Mouse (Mus musculus) right cerebral cortex, postnatal 36 days (tissue): ENCODE results near the gene Creb3l2.
"Not testable (repeated sequence)": the region's sequence is repeated elsewhere in the genome, so short reads cannot be mapped to it uniquely, and the experiment has no call there.

ENCODE experiments used
- DNase-seq, 2 experiments: peaks; one replicate each; pipeline ENCODE4 v3.0.0; 2022; ENCODE audit warnings: low spot score in 2 of 2, mixed read lengths in 1 of 2

Gene Creb3l2

DNA sequence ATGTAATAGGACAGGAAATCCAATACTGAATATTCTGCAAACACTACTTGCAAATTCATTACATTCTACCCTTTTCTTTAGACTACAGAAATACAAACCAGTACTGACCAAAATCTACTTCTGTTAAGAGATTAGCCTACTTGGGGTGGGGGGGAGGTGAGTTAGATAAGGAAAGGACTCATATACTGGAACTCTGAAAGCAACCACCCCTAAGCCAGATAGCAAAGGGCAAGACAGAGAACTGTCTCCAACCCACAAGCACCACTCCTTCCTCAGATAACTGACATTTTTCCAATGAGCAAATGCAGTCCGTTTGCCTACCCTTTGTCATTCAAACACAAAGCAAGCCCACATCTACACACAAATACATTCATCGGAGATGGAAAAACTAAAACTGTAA is 32.1 kb downstream of the Creb3l2 start:
- DNase-seq: no peak

DNA sequence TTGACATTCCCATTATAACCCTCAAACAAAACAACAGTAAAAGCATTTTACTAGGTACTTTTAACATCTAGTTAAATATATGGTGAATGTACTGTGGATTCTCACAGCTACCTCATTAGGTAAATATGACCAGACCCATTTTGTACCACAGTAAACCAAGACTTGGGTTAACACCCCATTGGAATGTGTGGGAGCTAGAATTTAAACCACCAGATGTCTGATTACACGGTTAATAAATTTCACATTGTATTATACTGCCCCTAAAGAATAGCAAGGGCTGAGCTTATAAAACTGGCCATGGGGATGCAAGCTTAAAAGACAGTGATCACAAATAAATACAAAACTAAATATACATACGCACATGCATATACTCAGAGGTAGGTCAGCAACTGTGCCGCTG is 34.1 kb downstream of the Creb3l2 start:
- DNase-seq: no peak

DNA sequence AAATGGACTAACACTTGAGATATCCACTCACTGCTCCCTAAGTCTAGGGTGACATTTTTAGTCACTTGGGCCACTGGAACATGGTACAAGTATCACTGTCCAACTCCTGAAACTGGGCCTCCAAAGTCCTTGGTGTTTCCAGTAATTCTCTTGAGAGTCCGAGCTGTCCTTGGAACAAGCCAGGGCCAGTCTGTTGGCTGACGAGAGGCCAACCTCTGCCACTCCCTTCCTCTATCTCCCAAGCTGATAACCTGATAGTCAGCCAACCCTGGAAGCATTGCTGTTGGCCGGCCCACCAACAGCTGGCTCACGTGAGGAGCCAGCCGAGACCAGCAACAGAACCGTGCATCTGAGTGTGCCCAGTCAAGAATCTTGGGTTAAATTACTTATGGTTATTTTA is 35.0 kb downstream of the Creb3l2 start:
- DNase-seq: no peak

DNA sequence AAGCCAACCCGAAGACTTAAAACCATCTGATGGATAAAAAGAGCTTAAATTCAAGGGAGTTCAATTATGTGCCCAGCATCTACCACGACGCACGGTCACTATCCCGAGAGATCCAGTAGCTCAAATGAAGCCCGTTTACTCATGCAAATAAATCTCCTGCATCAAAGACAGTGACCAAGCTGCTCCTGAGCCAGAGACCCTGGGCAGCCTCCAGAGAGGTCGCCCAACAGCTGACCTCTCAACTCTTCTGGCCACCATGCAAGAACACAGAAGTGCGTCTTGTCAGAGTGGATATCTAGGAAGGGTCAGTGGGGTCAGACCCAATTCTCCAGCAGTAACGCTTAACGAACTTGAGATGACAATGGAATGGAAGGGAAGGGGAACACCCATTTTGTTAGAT is 35.9 kb downstream of the Creb3l2 start:
- no peak for DNase-seq

DNA sequence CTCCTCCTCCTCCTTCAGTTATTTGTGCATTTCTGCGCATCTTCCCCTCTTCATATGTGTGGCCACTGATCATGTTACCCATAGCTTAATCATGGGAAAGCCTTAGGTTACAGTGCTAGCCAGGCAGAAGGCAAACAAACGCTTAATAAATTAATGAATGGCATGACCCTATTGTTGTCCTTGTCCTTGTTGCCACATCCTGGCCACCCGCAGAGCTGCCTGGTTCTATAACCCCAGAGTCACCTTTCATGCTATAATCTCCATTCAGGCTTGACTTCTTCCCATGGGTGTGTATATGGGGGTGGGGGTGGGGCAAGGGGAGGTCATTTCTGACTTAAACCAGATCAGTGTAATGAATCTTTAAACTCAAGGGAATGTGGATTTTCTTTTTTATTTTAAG is 37.6 kb downstream of the Creb3l2 start:
- DNase-seq: no peak

DNA sequence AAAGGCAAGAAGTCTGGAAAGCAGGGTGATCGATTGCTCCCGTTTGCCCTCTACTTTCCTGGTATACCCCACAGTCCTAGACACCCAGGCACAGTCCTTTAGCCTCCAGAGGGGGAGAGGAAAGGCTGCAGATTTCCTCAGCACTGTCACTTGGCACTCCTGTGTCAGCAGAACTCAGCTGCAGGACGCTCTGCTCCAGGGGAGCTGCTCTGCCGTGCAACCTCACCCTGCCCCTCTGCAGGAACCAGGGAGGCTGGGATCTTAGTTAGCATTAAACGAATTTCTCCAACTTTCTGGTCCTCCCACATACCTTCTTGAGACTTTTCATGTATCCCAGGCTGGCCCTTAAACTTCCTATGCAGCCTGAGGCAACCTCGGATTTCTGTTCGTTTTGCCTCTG is 40.0 kb downstream of the Creb3l2 start:
- no peak for DNase-seq

DNA sequence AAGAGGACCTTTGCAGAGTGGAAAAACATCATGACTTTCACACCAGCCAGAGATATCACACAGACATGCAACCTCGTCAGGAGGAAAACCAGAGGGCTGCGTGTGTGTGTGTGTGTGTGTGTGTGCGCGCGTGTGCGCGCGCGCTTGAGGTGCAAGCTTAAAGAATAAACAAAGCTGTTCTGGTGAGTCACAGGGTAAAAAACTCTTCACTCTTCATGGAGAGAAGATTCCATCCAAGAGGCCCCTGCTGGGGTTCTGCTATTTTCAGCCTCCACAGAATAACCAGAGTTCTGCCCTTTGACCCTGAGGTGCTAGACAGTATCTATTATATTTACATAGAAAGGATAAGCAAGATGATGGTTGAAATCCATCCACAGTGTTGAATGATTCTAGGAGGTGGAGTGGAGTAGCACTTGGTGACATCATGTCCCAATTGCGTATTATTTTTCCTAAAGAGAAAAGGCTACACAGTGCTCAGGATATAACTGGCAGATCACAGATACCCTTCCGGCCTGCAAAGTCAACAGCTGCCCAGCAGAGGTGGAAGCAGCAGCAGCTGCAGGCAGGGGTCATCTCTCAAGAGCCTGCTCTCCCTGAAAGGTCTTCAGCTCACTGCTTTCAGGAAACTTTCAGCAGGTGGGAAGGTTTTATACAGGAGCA is 41.0 kb downstream of the Creb3l2 start:
- no peak for DNase-seq

DNA sequence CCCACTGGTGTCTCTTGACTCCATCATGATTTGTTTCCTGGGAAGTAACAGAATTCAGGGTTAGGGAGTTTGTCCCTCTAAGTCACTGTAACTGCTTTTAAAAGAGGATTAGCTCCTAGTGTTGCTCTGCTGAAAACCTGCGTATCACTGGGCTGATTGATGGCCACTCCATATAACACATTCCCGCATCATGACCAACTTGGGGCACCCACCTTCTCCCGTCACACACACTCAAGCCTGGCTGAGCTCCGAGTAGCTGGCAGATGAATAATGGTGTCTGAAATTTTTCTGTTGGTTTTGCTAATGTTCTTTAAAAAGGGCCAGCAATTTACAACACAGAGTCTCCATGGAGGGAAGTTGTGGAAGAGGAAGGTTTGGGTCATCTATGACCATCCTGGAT is 41.8 kb downstream of the Creb3l2 start:
- DNase-seq: no peak

DNA sequence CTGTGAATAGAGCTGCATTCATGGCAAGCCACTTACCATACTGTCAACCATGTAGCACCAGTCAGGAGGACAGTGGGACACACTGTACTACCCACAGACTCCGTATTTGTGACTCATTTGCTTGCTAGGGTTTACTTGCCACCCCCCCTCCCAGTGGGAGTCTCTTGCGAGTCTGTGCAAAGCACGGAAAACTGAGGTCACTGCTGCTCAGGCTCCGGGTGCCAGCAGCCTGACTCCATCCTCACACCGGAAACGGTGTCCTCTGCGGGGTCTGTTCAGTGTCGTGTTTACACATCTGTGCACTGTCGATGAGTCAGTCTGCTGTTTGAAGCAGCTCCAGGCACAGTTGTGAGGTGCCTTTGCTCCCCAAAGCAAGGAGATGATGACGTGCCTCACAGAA is 43.0 kb downstream of the Creb3l2 start:
- DNase-seq: peak in 1 of 2 experiments; percentile 24

DNA sequence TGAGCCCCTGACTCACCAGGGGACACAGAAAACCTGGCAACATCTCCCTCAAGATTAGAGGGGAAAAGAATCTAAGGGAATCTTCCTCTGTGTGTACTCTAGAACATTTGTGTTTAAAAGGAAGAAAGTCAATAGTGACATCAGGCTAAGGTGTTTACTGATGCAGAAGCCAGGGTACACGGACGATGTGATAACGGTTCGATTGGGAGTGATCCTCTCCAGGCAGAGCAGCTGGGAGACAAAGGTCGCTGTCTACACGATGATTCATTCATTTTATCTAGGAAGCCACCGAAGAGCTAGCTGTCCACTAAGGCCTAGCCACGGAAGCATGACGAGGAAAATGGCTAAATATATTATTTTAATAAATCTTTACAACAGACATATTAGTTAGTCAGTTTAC is 44.0 kb downstream of the Creb3l2 start:
- DNase-seq: no peak

DNA sequence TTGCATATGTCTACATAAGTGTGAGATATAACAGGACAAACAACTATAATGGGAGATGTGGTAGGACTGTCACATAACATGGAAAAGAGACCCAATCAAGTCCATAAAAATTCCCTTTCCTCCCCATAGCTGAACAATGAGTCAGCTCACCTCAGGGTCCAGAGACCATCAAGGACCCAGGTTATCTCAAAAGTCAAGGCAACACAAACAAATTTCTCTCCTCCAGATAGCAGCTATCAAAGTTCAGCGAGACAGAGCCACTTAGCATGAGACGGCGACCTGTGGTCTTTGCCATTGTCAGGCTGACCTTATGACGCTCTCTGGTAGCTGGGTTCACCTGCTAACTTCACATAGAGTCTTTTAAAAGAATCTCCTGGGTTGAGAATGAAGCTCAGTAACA is 44.7 kb downstream of the Creb3l2 start:
- DNase-seq: no peak

DNA sequence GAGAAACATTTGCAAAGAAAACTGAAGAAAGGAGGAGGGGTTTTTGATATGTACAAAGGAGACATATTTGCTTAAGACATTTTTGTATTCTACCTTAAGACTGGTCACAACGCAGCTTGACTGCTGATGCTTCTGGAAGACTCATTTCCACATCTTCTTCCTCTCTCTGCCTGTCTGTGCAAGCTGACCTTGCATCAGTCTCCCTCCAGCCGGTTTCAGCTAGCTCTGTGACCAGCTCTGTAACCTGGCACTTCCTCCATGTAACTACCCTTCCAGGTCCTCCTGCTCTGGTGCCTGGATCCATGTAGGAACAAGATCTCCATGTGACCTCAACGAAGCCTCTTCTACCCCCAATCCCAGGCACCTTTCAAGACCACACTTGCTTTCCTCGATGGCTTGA is 45.8 kb downstream of the Creb3l2 start:
- no peak for DNase-seq

DNA sequence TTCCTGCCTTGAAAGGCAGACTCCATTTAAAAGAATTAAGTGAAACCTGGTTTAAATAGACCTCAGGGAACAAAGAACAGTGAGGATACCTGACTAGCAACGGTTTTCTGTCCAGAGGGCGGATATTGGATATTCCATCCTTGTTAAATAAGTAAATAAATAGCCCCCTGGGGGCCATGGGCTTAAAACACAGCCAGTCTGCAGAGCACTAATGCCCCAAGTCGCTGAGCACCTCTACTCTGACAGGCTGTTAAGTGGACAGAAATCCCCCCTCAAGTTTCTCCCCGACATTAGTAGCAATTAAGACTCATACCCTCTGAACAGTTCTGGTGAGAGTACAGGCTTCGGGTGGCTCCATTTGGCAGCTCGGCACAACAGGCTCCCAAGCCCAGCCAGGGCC is 48.7 kb downstream of the Creb3l2 start:
- no peak for DNase-seq

DNA sequence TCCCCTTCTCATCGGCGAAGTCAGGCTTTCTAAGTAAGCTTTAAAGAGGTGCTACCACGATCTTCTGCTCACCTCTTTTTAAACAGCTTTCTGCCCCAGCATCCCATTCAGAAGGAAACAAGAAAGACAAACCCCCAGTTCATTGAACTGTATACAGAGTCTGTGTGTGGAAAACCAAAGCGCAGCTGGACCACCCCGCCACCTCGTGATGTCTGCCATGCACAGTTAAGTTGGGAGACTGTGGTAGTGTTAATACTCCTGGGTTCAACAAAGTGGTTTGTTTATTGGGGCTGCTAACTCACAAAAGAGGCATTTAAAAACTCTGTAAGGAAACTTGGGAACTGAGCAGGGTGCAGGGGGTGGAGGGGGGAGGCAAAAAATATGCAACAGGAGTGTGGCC is 49.7 kb downstream of the Creb3l2 start:
- no peak for DNase-seq

DNA sequence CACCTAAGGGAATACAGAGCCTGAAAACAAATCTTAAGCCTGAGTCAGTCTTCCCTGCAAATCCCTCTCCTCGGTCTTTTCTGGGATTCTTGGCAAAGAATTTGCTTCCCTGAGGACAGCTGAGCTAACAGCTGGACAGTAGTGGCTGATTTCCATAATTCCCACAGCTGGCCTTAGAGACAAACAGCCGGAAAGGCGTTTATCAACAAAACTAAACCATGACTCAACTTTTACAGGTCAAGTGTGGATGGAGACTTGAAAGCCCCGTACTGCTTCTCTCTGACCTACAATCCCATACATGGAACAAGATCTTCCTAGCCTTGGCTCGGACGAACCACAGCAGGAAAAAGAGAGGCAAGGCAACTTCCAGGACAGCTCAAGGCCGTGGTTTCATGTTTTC is 50.6 kb downstream of the Creb3l2 start:
- DNase-seq: no peak

DNA sequence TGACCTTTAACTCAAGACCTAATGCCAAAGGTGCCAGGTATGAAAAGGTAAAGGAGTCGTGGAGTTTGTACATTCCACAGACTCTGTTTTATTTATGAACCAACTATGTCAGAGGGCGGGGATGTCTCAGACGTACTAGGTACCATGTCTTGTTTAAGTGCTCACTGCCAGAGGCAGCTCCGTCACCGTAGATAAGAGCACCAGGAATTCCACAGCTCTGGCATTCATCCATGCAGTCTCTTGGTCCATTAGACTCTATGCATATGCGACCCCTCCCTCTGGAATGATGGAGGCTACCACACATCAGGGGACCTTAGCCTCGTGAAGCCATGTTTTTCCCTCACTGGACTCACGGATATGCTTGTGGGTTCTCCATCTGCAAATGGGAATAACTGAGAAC is 53.0 kb downstream of the Creb3l2 start:
- DNase-seq: no peak

DNA sequence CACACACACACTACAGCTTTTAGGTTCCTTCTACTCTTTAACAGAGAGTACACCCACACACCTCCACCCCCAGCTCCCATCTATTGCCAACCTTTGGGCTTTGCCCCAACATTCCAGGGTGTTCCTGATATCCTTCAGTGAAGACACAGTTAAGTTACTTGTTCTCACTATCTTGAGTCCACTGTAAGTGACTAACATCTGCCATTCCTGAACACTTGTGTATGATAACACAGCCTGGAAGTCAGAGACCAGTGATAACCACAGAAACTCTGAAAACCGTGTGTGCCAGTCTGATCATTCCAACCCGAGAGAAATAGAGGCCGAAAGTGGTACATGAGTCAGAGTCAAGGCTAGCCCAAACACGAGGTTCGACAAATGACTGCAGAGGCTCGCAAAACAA is 53.4 kb downstream of the Creb3l2 start:
- no peak for DNase-seq

DNA sequence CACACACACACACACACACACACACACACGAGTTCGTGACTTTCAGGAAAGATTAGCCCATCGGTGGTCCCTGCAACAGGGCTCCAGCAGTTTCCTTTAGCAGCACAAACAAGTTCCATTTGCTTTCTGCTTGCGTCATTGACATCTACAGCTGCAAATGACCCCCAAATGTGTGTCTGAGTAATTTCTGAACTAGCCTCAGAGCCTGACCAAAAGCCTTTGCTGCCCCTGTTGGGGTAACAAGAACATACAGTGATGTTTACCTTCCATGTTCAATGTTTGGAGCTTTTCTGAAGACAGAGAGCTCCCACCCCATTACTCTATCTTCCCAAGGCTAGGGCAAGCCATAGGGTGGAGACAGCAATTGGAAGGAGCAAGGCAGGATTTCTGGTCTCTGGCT is 54.7 kb downstream of the Creb3l2 start:
- DNase-seq: no peak

DNA sequence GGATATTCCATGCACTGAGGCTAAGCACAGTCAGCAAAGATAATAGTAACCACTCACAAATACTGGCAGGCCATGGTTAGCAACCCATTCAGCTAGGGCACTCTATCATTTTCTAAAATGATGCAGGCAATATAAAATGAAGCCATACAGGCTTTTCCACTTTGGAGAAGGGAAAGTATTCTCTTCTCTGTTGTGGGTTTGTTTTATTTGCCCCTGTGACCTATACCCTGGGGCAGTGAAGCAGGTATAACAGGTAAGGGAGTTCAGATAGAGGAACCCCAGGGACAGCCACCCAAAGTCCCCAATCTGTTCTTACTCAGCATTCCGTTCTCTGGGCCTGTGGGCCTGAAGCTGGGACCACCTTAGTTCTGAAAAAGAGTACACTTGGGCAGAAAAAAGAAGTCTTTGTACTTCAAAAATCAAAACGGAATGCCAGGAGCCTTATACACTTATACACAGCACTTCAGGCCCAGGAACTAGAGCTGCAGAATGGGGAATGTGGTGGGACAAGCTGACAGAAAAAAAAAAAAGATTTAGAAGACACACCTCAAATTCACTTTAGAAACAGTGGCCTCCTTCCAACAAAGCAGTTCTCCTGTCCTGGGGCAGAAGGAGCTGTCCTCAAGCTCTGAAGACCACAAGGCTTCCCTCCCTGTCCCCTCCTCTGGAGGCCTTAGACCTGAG is 56.2 kb downstream of the Creb3l2 start:
- no peak for DNase-seq

DNA sequence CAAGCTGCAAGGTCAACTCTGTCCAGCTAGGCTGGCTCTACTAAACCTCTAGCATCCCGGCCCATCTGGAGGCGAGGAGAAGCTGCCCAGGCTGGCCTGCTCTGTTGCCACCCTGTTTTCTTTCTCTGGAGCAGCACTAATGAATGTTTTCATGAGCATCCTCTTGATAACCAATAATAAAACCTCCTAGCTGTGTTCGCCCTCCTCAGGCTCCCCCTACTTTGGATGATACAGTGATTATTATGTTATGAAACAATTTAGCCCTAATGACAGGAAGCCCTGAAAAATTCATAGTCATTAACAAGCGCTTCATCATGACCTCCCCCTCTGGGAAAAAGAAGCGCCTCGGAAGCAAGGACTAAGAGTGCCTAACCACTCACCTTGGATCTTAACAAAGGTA is 59.2 kb downstream of the Creb3l2 start:
- no peak for DNase-seq

DNA sequence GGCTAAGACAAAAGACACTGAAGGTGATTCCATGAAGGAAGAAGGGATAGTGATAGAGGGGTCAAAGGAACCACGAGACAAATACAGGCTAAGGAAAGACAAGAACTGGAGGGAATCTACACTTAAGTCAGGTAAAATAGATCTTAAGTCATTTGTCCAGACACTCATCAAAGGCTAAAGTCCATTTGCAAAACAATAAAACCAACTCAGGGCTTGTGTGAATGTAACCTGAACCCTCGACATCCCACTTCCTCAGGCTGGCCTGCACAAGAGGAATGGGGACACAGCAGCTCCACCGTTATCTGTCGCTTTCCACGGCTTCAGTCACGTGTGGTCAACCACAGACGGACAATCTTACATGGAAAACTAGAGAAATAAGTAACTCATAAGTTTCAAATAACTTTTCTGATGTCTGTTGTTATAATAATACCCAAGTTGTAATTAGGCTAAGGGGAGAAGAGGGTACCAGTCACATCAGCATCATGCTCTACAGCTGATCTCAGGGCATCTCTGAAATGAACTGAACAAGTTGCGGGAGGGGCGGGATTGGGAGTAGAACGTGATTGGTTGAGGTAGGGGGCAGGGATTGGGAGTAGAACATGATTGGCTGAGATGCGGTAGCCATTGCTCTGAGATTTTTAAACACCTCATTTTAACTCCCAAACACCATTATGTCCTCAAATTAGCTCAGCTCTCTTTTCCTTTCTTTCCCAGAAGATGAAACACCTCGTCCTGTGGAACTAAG is 63.9 kb downstream of the Creb3l2 start:
- no peak for DNase-seq

DNA sequence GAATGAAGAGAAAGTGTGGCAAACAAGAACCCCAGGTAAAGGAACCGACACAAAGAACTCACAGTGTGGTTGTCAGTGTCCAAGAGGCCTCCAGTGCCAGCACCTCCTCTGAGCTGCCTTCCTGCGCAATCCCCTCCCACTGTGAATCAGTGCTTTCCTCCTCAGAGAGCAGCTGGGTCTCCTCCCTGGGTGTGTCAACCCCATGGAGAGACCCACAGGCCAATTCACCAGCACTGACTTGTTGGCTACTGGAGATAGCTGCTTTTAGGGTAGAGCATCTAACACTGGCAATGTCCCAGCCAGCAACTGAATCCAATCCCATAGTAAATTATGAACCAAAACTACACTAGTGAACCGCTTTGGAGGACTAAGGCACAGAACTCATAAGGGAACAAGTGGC is 64.6 kb downstream of the Creb3l2 start:
- not testable (repeated sequence) for DNase-seq

DNA sequence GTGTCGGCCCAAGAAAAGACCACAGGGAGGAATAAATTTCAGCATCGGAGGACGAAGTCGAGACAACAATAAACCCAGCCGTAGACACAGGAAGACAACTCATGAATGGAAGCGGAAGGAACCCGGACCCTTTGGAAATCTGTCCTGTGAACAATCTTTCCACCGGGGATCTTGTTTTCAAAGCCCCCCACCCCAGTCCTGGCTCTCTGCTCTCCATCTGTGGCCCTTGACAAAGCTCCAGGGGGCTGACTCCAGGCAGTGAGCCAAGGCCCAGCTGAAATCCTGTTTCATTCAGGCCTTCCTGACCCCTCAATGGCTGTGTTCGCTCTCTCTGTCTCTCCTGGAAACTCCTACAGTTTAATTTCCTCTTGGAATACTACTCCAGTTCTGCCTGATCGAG is 66.5 kb downstream of the Creb3l2 start:
- DNase-seq: no peak
